Mouse (Mus musculus): ENCODE measurements around the gene Rab42.
A peak's percentile ranks its signal among the peaks of the same experiment; 100 is the strongest.

Rab42 gene

GRCm38 (mm10) chr4:132302939-132303479 is at the start of gene Rab42:
Rab42 (minus strand) TSS chr4:132303385.
- DNase-seq, result peak; percentile 67

- no peak for DNase-seq
Measured at GRCm38 (mm10) chr4:132352739-132353138, 49.6 kb upstream of the Rab42 start.

GRCm38 (mm10) chr4:132351401-132351800 is 48.2 kb upstream of the Rab42 start:
- DNase-seq, result no peak

- no peak for DNase-seq
Measured at GRCm38 (mm10) chr4:132350854-132351253, 47.7 kb upstream of the Rab42 start.

- DNase-seq, result no peak
Measured at GRCm38 (mm10) chr4:132350123-132350740, 47.0 kb upstream of the Rab42 start.

GRCm38 (mm10) chr4:132349495-132350122 is 46.4 kb upstream of the Rab42 start:
- DNase-seq, result no peak

- no peak for DNase-seq
Measured at GRCm38 (mm10) chr4:132346661-132347060, 43.5 kb upstream of the Rab42 start.

GRCm38 (mm10) chr4:132346261-132346660 is 43.1 kb upstream of the Rab42 start:
- DNase-seq, result no peak

- DNase-seq, result no peak
Measured at GRCm38 (mm10) chr4:132345843-132346212, 42.6 kb upstream of the Rab42 start.

GRCm38 (mm10) chr4:132345135-132345842 is 42.1 kb upstream of the Rab42 start:
- DNase-seq, result peak; percentile 95

- DNase-seq, result no peak
Measured at GRCm38 (mm10) chr4:132344403-132345134, 41.4 kb upstream of the Rab42 start.

- DNase-seq, result no peak
Measured at GRCm38 (mm10) chr4:132341451-132341850, 38.3 kb upstream of the Rab42 start.

GRCm38 (mm10) chr4:132338943-132339342 is 35.8 kb upstream of the Rab42 start:
- DNase-seq, result peak; percentile 40

- no peak for DNase-seq
Measured at GRCm38 (mm10) chr4:132332880-132333279, 29.7 kb upstream of the Rab42 start.

GRCm38 (mm10) chr4:132331960-132332359 is 28.8 kb upstream of the Rab42 start:
- no peak for DNase-seq

- DNase-seq, result no peak
Measured at GRCm38 (mm10) chr4:132329835-132330354, 26.7 kb upstream of the Rab42 start.

- DNase-seq, result peak; percentile 83
Measured at GRCm38 (mm10) chr4:132329115-132329834, 26.1 kb upstream of the Rab42 start, which contains the start of gene Trnau1ap. Trnau1ap (minus strand) TSS chr4:132329538.

- DNase-seq, result no peak
Measured at GRCm38 (mm10) chr4:132328391-132328982, 25.3 kb upstream of the Rab42 start.

GRCm38 (mm10) chr4:132326481-132326880 is 23.3 kb upstream of the Rab42 start:
- no peak for DNase-seq

GRCm38 (mm10) chr4:132315711-132316110 is 12.5 kb upstream of the Rab42 start:
- DNase-seq, result no peak

- no peak for DNase-seq
Measured at GRCm38 (mm10) chr4:132312627-132313026, 9.4 kb upstream of the Rab42 start.

GRCm38 (mm10) chr4:132311801-132312200 is 8.6 kb upstream of the Rab42 start:
- no peak for DNase-seq

All from right cerebral cortex, postnatal 14 days (tissue).